Comparison of ENCODE assay signal across 8 mouse cellular contexts in genomic region chr6:113012495-113012941, GRCm38 (mm10). TPM values are rescaled to one million over a fixed set of nuclear protein-coding genes. Genes with fewer than 3 reads are reported as not detected.
DNase-seq lines count a peak whose midpoint lies in the region; ATAC-seq and TF ChIP-seq lines count a peak whose summit lies in the region.

No protein-coding gene starts in this region.

- no peaks in the 10 kb centered on the region for H3K36me3 ChIP-seq in liver, adult 2 months (ENCODE audit: control insufficient read depth, insufficient read depth, low read length)
- no peaks in the 10 kb centered on the region for H3K36me3 ChIP-seq in liver, postnatal 0 days (replicated peaks; ENCODE audit: insufficient read depth, low read length)
- no peaks in the 10 kb centered on the region for H3K36me3 ChIP-seq in embryonic facial prominence, embryonic 14.5 days (ENCODE audit: control insufficient read depth, insufficient read depth, low read length)
- H3K36me3 ChIP-seq in kidney, adult 2 months (ENCODE audit: control insufficient read depth, insufficient read depth, low read length): no peaks in the 10 kb centered on the region
- no peaks in the 10 kb centered on the region for H3K36me3 ChIP-seq in limb, embryonic 14.5 days (ENCODE audit: control insufficient read depth, insufficient read depth, low read length)

- peak; percentile 79 for DNase-seq in liver, adult 2 months (ENCODE audit: extremely low read depth, low read depth, low spot score)
- no peak for DNase-seq in liver, postnatal 0 days
- peak; percentile 88 for DNase-seq in embryonic facial prominence, embryonic 14.5 days (ENCODE audit: low spot score)
- DNase-seq in heart, adult 9 months (ENCODE audit: low spot score in 2 of 2): peak; percentile 89 to 90
- peak; percentile 89 for DNase-seq in kidney, adult 2 months
- DNase-seq in limb, embryonic 14.5 days (ENCODE audit: low spot score): peak; percentile 57
- DNase-seq in ovary, postnatal 10 days (ENCODE audit: low spot score): peak; percentile 31
- no peak for DNase-seq in thymus, postnatal 36 days

- no peaks in the 10 kb centered on the region for H3K79me2 ChIP-seq in liver, adult 2 months (ENCODE audit: control insufficient read depth, insufficient read depth, low read length)

- no peak for TF ChIP-seq EP300 in liver, postnatal 0 days (IDR thresholded peaks at IDR 0.05; ENCODE audit: low read depth)

- no peaks in the 10 kb centered on the region for H3K27me3 ChIP-seq in liver, adult 2 months (ENCODE audit: control insufficient read depth, insufficient read depth, low read length)
- H3K27me3 ChIP-seq in liver, postnatal 0 days (ENCODE audit: insufficient read depth, low read length): no peaks in the 10 kb centered on the region
- no peaks in the 10 kb centered on the region for H3K27me3 ChIP-seq in embryonic facial prominence, embryonic 14.5 days (replicated peaks; ENCODE audit: control insufficient read depth, insufficient read depth, low read length)
- no peaks in the 10 kb centered on the region; the same call in 1 of the 2 replicates for H3K27me3 ChIP-seq in kidney, adult 2 months (replicated peaks; ENCODE audit: control insufficient read depth, insufficient read depth, low read length)
- no peaks in the 10 kb centered on the region for H3K27me3 ChIP-seq in limb, embryonic 14.5 days (ENCODE audit: control insufficient read depth, insufficient read depth, low read length)

- WGBS in liver, adult 2 months: 26% methylated on average over 6 of the region's 6 CpGs
- 58% methylated on average over 6 of the region's 6 CpGs for WGBS in liver, postnatal 0 days (ENCODE audit: insufficient replicate concordance)
- WGBS in embryonic facial prominence, embryonic 14.5 days: 16% methylated on average over 6 of the region's 6 CpGs
- WGBS in kidney, adult 2 months: 32% methylated on average over 6 of the region's 6 CpGs
- 26% methylated on average over 6 of the region's 6 CpGs for WGBS in limb, embryonic 14.5 days

- H3K4me3 ChIP-seq in liver, adult 2 months (ENCODE audit: insufficient read depth, low read depth, low read length): no peak overlapping the region
- no peak overlapping the region for H3K4me3 ChIP-seq in liver, postnatal 0 days (ENCODE audit: low read depth, low read length)
- no peak overlapping the region for H3K4me3 ChIP-seq in embryonic facial prominence, embryonic 14.5 days (ENCODE audit: low read depth, low read length)
- no peak overlapping the region; the same call in none of the 2 replicates for H3K4me3 ChIP-seq in kidney, adult 2 months (ENCODE audit: insufficient read depth, low read depth, low read length)
- no peak overlapping the region for H3K4me3 ChIP-seq in limb, embryonic 14.5 days (replicated peaks; ENCODE audit: low read length)

- H3K9me3 ChIP-seq in liver, postnatal 0 days (ENCODE audit: low read length): no peaks in the 10 kb centered on the region
- no peaks in the 10 kb centered on the region for H3K9me3 ChIP-seq in embryonic facial prominence, embryonic 14.5 days (ENCODE audit: control insufficient read depth, low read length)
- H3K9me3 ChIP-seq in limb, embryonic 14.5 days (ENCODE audit: control insufficient read depth, low read length): no peaks in the 10 kb centered on the region

- peaks cover 7% of the 10 kb centered on the region for H3K4me1 ChIP-seq in liver, adult 2 months (ENCODE audit: control insufficient read depth, insufficient read depth, low read length)
- H3K4me1 ChIP-seq in liver, postnatal 0 days (ENCODE audit: insufficient read depth): no peaks in the 10 kb centered on the region
- peaks cover 6% of the 10 kb centered on the region for H3K4me1 ChIP-seq in embryonic facial prominence, embryonic 14.5 days (ENCODE audit: control insufficient read depth, insufficient read depth, low read length)
- peaks cover 6% of the 10 kb centered on the region; the same call in 1 of the 2 replicates for H3K4me1 ChIP-seq in kidney, adult 2 months (ENCODE audit: control insufficient read depth, insufficient read depth, low read length)
- peaks cover 16% of the 10 kb centered on the region for H3K4me1 ChIP-seq in limb, embryonic 14.5 days (ENCODE audit: control insufficient read depth, insufficient read depth, low read length)

- H3K27ac ChIP-seq in liver, adult 2 months (replicated peaks; ENCODE audit: insufficient read depth, low read depth, low read length): peak overlapping the region; percentile 44
- H3K27ac ChIP-seq in liver, postnatal 0 days (ENCODE audit: low read depth): no peak overlapping the region
- H3K27ac ChIP-seq in embryonic facial prominence, embryonic 14.5 days (replicated peaks; ENCODE audit: low read depth, low read length): peak overlapping the region; percentile 84
- peak overlapping the region; percentile 83 for H3K27ac ChIP-seq in kidney, adult 2 months (ENCODE audit: insufficient read depth, low read depth, low read length)
- H3K27ac ChIP-seq in limb, embryonic 14.5 days (replicated peaks; ENCODE audit: low read depth, low read length): peak overlapping the region; percentile 77

- H3K9ac ChIP-seq in liver, adult 2 months (ENCODE audit: low read depth, low read length): no peak overlapping the region
- H3K9ac ChIP-seq in liver, postnatal 0 days (replicated peaks): no peak overlapping the region
- H3K9ac ChIP-seq in embryonic facial prominence, embryonic 14.5 days (ENCODE audit: low read depth, low read length): 0 out of 2 replicates have a peak overlapping the region, but pooled peaks have one; percentile 30
- peak overlapping the region; percentile 4; the same call in 1 of the 2 replicates for H3K9ac ChIP-seq in limb, embryonic 14.5 days (ENCODE audit: low read depth, low read length, severe bottlenecking)

- no peak overlapping the region for H3K4me2 ChIP-seq in liver, postnatal 0 days (ENCODE audit: low read depth, low read length)
- H3K4me2 ChIP-seq in embryonic facial prominence, embryonic 14.5 days (ENCODE audit: low read depth, low read length): peak overlapping the region; percentile 16
- H3K4me2 ChIP-seq in limb, embryonic 14.5 days (replicated peaks; ENCODE audit: low read depth, low read length, severe bottlenecking): no peak overlapping the region

- no peak for TF ChIP-seq CTCF in liver, adult 2 months (IDR thresholded peaks at IDR 0.05; ENCODE audit: low read depth, low read length)
- TF ChIP-seq CTCF in liver, postnatal 0 days (IDR thresholded peaks at IDR 0.05; ENCODE audit: low read depth): no peak
- TF ChIP-seq CTCF in kidney, adult 2 months (conservative IDR thresholded peaks at IDR 0.05; ENCODE audit: insufficient read depth, insufficient read length, low read depth, low read length): no peak

- no peak for TF ChIP-seq POLR2A in liver, adult 2 months (IDR thresholded peaks at IDR 0.05; ENCODE audit: extremely low read depth, insufficient read depth, low read length)
- no peak for TF ChIP-seq POLR2A in kidney, adult 2 months (IDR thresholded peaks at IDR 0.05; ENCODE audit: low read depth, low read length)
- TF ChIP-seq POLR2A in limb, embryonic 14.5 days (IDR thresholded peaks at IDR 0.05; ENCODE audit: borderline replicate concordance, extremely low read depth, insufficient read depth, insufficient read length): no peak

- ATAC-seq in liver, postnatal 0 days: no peak
- peak; percentile 80 for ATAC-seq in embryonic facial prominence, embryonic 14.5 days (ENCODE audit: low read depth)
- ATAC-seq in limb, embryonic 14.5 days (ENCODE audit: low FRiP score, low read depth): peak; percentile 75

RNA-seq across cellular contexts. Expression of gene Thumpd3, which starts 33.5 kb away (rescaled TPM):
- 20.1 and 21.8 TPM in 2 replicates for total RNA-seq in liver, adult 2 months (2014; rRNA removed)
- 5.3 and 6.3 TPM in 2 replicates for polyA plus RNA-seq in liver, adult 2 months (2012; rRNA removed)
- 23.8 and 25.1 TPM in 2 replicates for polyA plus RNA-seq in liver, postnatal 0 days (2015; fragmentation: Nextera tagmentation; extraction: Ambion mirVana)
- 36.1 and 38.9 TPM in 2 replicates for polyA plus RNA-seq in embryonic facial prominence, embryonic 14.5 days (2014; fragmentation: Nextera tagmentation; extraction: Ambion mirVana)
- polyA plus RNA-seq in kidney, adult 2 months (2012; rRNA removed): 6.5 and 9.3 TPM in 2 replicates
- 18.8 and 25.1 TPM in 2 replicates for polyA plus RNA-seq in limb, embryonic 14.5 days (2012; rRNA removed)
- 36.7 and 38.7 TPM in 2 replicates for polyA plus RNA-seq in limb, embryonic 14.5 days (2014; fragmentation: Nextera tagmentation; extraction: Ambion mirVana)

Comparison
In these comparisons a context has a peak if more than half of its experiments do, and no peak if none do; other contexts are left out.
1. DNase-seq: peak in liver, adult 2 months (single experiment), embryonic facial prominence, embryonic 14.5 days (single experiment), heart, adult 9 months (2 of 2), kidney, adult 2 months (single experiment), limb, embryonic 14.5 days (single experiment) and ovary, postnatal 10 days (single experiment); none in liver, postnatal 0 days (single experiment) and thymus, postnatal 36 days (0 of 2).
2. H3K9ac ChIP-seq: peak in embryonic facial prominence, embryonic 14.5 days (single experiment) and limb, embryonic 14.5 days (single experiment); none in liver, adult 2 months (single experiment) and liver, postnatal 0 days (single experiment).